Mouse (Mus musculus) lung, postnatal 0 days (tissue): ENCODE results near the gene Uhmk1.

ENCODE experiments used
- CTCF ChIP-seq: IDR thresholded peaks from 2 replicates; pipeline ENCODE4 v1.5.1; 2016; ENCODE audit warnings: antibody characterized with exemption, mild to moderate bottlenecking
- EP300 ChIP-seq: IDR thresholded peaks from 2 replicates; pipeline ENCODE4 v1.6.1; 2016; ENCODE audit warnings: antibody characterized with exemption, mild to moderate bottlenecking, control low read depth

GRCm38 (mm10) chr1:170190225-170190624, 25.0 kb downstream of the Uhmk1 start:
- TF ChIP-seq EP300 (no peak), CTCF (no peak)
